Mouse (Mus musculus) lung, adult 2 months (tissue): ENCODE data around the gene Sf3b2.

Experiments used
- CTCF ChIP-seq: fragments of 200-500 bp; IDR thresholded peaks from 2 replicates; pipeline ENCODE4 v1.5.1; 2011; ENCODE audit warnings: mild to moderate bottlenecking, low read length, control low read depth; ENCODE audit not compliant: insufficient read depth
- POLR2A ChIP-seq: fragments of 200-500 bp; IDR thresholded peaks from 2 replicates; pipeline ENCODE4 v1.6.1; 2011; ENCODE audit warnings: low read depth, mild to moderate bottlenecking, control low read depth, low read length, borderline replicate concordance; ENCODE audit errors: extremely low read depth

DNA sequence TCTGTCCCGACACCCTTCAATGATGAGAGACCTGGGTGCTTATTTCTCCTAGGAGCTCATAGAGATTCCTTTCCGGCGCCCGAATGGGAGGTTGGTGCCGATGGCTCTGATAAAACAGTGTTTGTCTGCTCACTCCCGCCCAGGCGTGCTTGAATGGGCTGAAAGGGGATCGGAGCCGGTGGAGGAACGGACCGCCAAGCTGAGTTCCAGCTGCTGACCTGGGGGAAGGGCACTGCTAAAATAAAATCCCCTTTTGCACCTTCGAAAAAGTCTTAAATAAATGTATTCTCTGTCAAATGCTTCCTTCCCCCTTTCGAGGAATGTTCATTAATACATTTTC lies 451 bp upstream of the Sf3b2 start:
- TF ChIP-seq CTCF, result no peak
- no peak for TF ChIP-seq POLR2A
